Mouse (Mus musculus) hindbrain, postnatal 0 days (tissue): ENCODE data around the gene Cacna2d1. TPM values are rescaled to one million over a fixed set of nuclear protein-coding genes. Genes with fewer than 3 reads are reported as not detected.
A peak's percentile ranks its signal among the peaks of the same experiment; 100 is the strongest.

ENCODE experiments used
- ATAC-seq: fragments of 200-750 bp; cut with Nextera tagmentation; 2 replicates; pipeline ENCODE4 v1.8.0; 2017; ENCODE audit warnings: mild to moderate bottlenecking, moderate TSS enrichment, moderate library complexity
- DNase-seq: peaks from one replicate; pipeline ENCODE4 v3.0.0-alpha.2; 2015; ENCODE audit warnings: low spot score
- H3K27ac ChIP-seq: fragments of 300-500 bp; sonication (generic); 2 replicates; pipeline ENCODE4 v1.5.1; 2014; ENCODE audit warnings: mild to moderate bottlenecking
- H3K27me3 ChIP-seq: fragments of 300-500 bp; sonication (generic); 2 replicates; pipeline ENCODE4 v1.6.1; 2014; ENCODE audit warnings: low read length, mixed read lengths; ENCODE audit not compliant: insufficient read depth
- H3K36me3 ChIP-seq: fragments of 300-500 bp; sonication (generic); 2 replicates; pipeline ENCODE4 v1.6.1; 2014; ENCODE audit warnings: low read length, mixed read lengths; ENCODE audit not compliant: insufficient read depth
- H3K4me1 ChIP-seq: fragments of 300-500 bp; sonication (generic); 2 replicates; pipeline ENCODE4 v1.6.1; 2014; ENCODE audit warnings: antibody characterized with exemption, low read length, mixed read lengths; ENCODE audit not compliant: insufficient read depth
- H3K4me2 ChIP-seq: fragments of 300-500 bp; sonication (generic); 2 replicates; pipeline ENCODE4 v1.6.1; 2014; ENCODE audit warnings: low read depth, mild to moderate bottlenecking, low read length, moderate library complexity, mixed read lengths
- H3K4me3 ChIP-seq: fragments of 300-500 bp; sonication (generic); 2 replicates; pipeline ENCODE4 v1.5.1; 2014; ENCODE audit warnings: low read length
- H3K9ac ChIP-seq: fragments of 300-500 bp; sonication (generic); replicated peaks from 2 replicates; pipeline ENCODE4 v1.6.1; 2014; ENCODE audit warnings: mild to moderate bottlenecking, low read length, moderate library complexity, mixed read lengths
- H3K9me3 ChIP-seq: fragments of 300-500 bp; sonication (generic); 2 replicates; pipeline ENCODE4 v1.6.1; 2016; ENCODE audit warnings: low read length, mixed read lengths
- CTCF ChIP-seq: IDR thresholded peaks from 2 replicates; pipeline ENCODE4 v1.5.1; 2016; ENCODE audit warnings: antibody characterized with exemption, control low read depth, low read depth
- WGBS: fragments of 180-500 bp; shearing (Covaris S2); extraction: QIAGEN DNeasy Blood & Tissue Kit; methylation state at CpG from one replicate; pipeline ENCODE4 v1.1.7; 2014; 5-methylcytosine and 5-hydroxymethylcytosine counted together
- polyA plus RNA-seq: library from polyadenylated mRNA; unstranded; fragments of >200 nt; fragmentation: Nextera tagmentation; extraction: Ambion mirVana; gene quantifications from 2 replicates; pipeline ENCODE4 v1.2.1, GENCODE M21; 2015
- total RNA-seq: library from RNA; depleted of rRNA; stranded (reverse); fragments of >200 nt; gene quantifications from 2 replicates; pipeline ENCODE4 v1.2.3, GENCODE M21; 2014; rRNA removed

Gene Cacna2d1
- total RNA-seq (58.8 and 67.6 TPM in 2 replicates), polyA plus RNA-seq (36.3 and 36.5 TPM in 2 replicates)

GRCm38 (mm10) chr5:15934376-15935233 lies at the start of gene Cacna2d1:
Gene Cacna2d1 (plus strand): TSS chr5:15934691.
- ATAC-seq = peak; percentile 83
- WGBS = 1% methylated on average over 97 of the region's 120 CpGs
- peaks cover 11% of the 10 kb centered on the region; the same call in 1 of the 2 replicates for H3K27me3 ChIP-seq
- H3K9me3 ChIP-seq = no peaks in the 10 kb centered on the region
- peak; percentile 69 for DNase-seq
- peak within 1 kb of the TSS; percentile 81 for H3K9ac ChIP-seq
- H3K4me2 ChIP-seq = peak within 1 kb of the TSS; percentile 65
- H3K27ac ChIP-seq = peak within 1 kb of the TSS; percentile 95
- no peak for TF ChIP-seq CTCF
- no peaks in the 10 kb centered on the region for H3K36me3 ChIP-seq
- peak within 1 kb of the TSS; percentile 67 for H3K4me3 ChIP-seq
- H3K4me1 ChIP-seq = peaks cover 8% of the 10 kb centered on the region; the same call in 1 of the 2 replicates

GRCm38 (mm10) chr5:15895098-15895497 lies 39.4 kb upstream of the Cacna2d1 start:
- H3K27me3 ChIP-seq = no peaks in the 10 kb centered on the region
- H3K4me3 ChIP-seq = no peak overlapping the region
- DNase-seq = no peak
- H3K9me3 ChIP-seq = no peaks in the 10 kb centered on the region
- H3K27ac ChIP-seq = no peak overlapping the region
- TF ChIP-seq CTCF = no peak
- no peak overlapping the region for H3K4me2 ChIP-seq
- no peak for ATAC-seq
- 57% methylated on average over 2 of the region's 2 CpGs for WGBS
- no peaks in the 10 kb centered on the region for H3K36me3 ChIP-seq
- H3K4me1 ChIP-seq = no peaks in the 10 kb centered on the region
- H3K9ac ChIP-seq = no peak overlapping the region

DNA sequence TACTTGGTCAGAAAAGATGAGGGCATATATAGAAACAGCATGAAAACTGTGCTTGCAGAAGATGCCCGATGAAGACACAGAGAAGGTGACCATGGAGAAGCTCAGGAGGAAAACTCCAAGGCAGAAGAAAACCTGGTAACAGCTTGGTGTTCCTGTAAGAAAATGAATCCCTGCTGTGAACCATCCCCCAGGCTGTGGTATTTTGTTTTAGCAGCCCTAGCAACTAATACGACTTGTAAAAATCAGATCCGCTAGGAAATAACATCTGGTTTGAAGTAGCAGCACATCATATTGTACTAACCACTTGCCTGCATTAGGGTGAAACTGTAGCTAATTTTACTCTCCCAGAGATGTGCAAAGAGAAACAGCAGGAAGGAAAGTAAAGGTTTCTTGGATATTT lies 37.8 kb upstream of the Cacna2d1 start:
- 83% methylated on average over 3 of the region's 3 CpGs for WGBS
- no peaks in the 10 kb centered on the region for H3K36me3 ChIP-seq
- no peak overlapping the region for H3K4me2 ChIP-seq
- TF ChIP-seq CTCF = no peak
- no peak overlapping the region for H3K27ac ChIP-seq
- no peak overlapping the region for H3K4me3 ChIP-seq
- H3K27me3 ChIP-seq = no peaks in the 10 kb centered on the region
- H3K4me1 ChIP-seq = no peaks in the 10 kb centered on the region
- no peak overlapping the region for H3K9ac ChIP-seq
- H3K9me3 ChIP-seq = no peaks in the 10 kb centered on the region
- no peak for ATAC-seq
- no peak for DNase-seq

DNA sequence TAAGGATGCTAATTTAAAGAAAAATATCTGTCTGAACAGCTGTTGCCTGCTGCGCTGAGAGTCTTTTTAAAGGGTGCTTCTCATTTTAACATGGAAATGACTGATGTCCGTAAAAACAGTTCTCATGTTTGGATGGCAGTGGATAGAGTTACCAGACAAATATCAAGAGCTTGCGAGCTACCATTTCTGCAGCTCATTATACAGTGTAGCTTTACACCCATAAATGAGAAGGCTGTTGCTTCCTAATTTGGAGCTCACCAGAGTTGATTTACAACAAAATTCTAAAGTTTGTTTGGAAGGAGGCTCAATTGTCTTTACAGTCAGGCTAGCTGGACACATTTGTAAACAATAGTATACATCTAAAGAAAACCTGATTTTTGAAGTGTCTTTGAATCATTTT lies 28.0 kb upstream of the Cacna2d1 start:
- H3K9me3 ChIP-seq = no peaks in the 10 kb centered on the region
- no peak overlapping the region for H3K9ac ChIP-seq
- no peak overlapping the region for H3K27ac ChIP-seq
- TF ChIP-seq CTCF = no peak
- no peak for ATAC-seq
- no peak overlapping the region for H3K4me2 ChIP-seq
- H3K36me3 ChIP-seq = no peaks in the 10 kb centered on the region
- no peak overlapping the region for H3K4me3 ChIP-seq
- WGBS = 71% methylated on average over 3 of the region's 3 CpGs
- no peaks in the 10 kb centered on the region for H3K4me1 ChIP-seq
- H3K27me3 ChIP-seq = no peaks in the 10 kb centered on the region
- DNase-seq = no peak

- Histone ChIP-seq H3K4me3 (no peak overlapping the region), H3K27me3 (no peaks in the 10 kb centered on the region), H3K4me2 (no peak overlapping the region), H3K36me3 (no peaks in the 10 kb centered on the region), H3K9me3 (no peaks in the 10 kb centered on the region), H3K9ac (no peak overlapping the region), H3K27ac (no peak overlapping the region), H3K4me1 (no peaks in the 10 kb centered on the region)
- TF ChIP-seq CTCF = no peak
- DNase-seq (no peak), ATAC-seq (no peak)
- WGBS = 75% methylated on average over 1 of the region's 1 CpGs
Measured at GRCm38 (mm10) chr5:15914931-15915330, 19.6 kb upstream of the Cacna2d1 start.

- H3K27me3 ChIP-seq = peaks cover 12% of the 10 kb centered on the region; the same call in 1 of the 2 replicates
- ATAC-seq = no peak
- no peak overlapping the region for H3K4me2 ChIP-seq
- no peaks in the 10 kb centered on the region for H3K9me3 ChIP-seq
- 30% methylated on average over 6 of the region's 6 CpGs for WGBS
- H3K4me1 ChIP-seq = no peaks in the 10 kb centered on the region
- DNase-seq = no peak
- H3K9ac ChIP-seq = no peak overlapping the region
- no peak overlapping the region for H3K27ac ChIP-seq
- no peak overlapping the region for H3K4me3 ChIP-seq
- no peaks in the 10 kb centered on the region for H3K36me3 ChIP-seq
- TF ChIP-seq CTCF = no peak
Measured at GRCm38 (mm10) chr5:15928506-15928905, 6.0 kb upstream of the Cacna2d1 start.

- 9% methylated on average over 6 of the region's 6 CpGs for WGBS
- no peak overlapping the region for H3K9ac ChIP-seq
- H3K9me3 ChIP-seq = no peaks in the 10 kb centered on the region
- peak overlapping the region; percentile 65 for H3K4me2 ChIP-seq
- no peak for DNase-seq
- H3K27me3 ChIP-seq = peaks cover 12% of the 10 kb centered on the region; the same call in 1 of the 2 replicates
- no peak for TF ChIP-seq CTCF
- peak overlapping the region; percentile 95; the same call in 1 of the 2 replicates for H3K27ac ChIP-seq
- peaks cover 8% of the 10 kb centered on the region; the same call in 1 of the 2 replicates for H3K4me1 ChIP-seq
- H3K36me3 ChIP-seq = no peaks in the 10 kb centered on the region
- ATAC-seq = no peak
- H3K4me3 ChIP-seq = 0 out of 2 replicates have a peak overlapping the region, but pooled peaks have one; percentile 3
Measured at GRCm38 (mm10) chr5:15933017-15933416, 1.5 kb upstream of the Cacna2d1 start.
